Comparison of ENCODE assay signal across 7 mouse cellular contexts in the genomic region with DNA sequence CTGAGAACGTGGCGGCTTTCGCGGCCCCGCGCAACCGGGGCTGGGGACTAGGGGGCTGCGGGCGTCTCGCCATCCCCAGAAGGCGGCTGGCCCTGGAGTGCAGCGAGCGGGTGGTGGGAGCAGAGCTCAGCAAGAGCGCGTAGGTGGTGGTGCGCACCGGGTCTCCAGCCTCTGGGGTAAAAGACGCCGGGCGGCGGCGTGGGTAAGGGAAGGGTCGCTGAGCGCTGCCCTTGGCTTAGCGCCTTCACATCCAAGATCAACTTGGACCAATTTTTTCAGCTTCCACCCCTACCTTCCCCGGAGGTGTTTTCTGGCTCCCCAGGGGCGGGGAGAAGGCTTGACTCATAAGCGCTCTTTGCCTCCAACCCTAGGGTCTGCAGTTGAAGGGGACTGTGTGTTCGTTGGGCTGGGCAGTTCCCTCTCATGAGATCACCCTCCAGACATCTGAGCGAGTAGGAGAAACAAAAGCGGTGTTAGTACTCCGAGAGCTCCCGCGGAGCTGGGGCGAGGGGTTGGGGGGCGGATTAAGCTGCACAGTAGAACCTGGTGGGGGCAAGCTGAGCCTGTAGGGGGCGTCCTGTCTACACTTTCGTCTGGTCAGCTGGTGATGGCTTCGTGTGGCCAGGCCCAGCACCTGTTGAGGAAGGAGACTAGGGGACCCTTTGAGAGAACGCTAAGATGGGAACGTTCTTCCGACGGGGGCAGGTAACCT. TPM values are rescaled to one million over a fixed set of nuclear protein-coding genes. Genes with fewer than 3 reads are reported as not detected.
A peak's percentile ranks its signal among the peaks of the same experiment; 100 is the strongest.
DNase-seq lines count a peak whose midpoint lies in the region; ATAC-seq and TF ChIP-seq lines count a peak whose summit lies in the region.

No protein-coding gene starts in this region.

- H3K27me3 ChIP-seq in E14TG2a.4 (ENCODE audit: insufficient read depth, low read length): peaks cover 93% of the 10 kb centered on the region
- H3K27me3 ChIP-seq in embryonic facial prominence, embryonic 13.5 days: peaks cover 67% of the 10 kb centered on the region
- peaks cover 5% of the 10 kb centered on the region for H3K27me3 ChIP-seq in midbrain, embryonic 16.5 days (ENCODE audit: control insufficient read depth, insufficient read depth, low read depth, low read length)

- H3K27ac ChIP-seq in embryonic facial prominence, embryonic 13.5 days: peak overlapping the region; percentile 60; the same call in 1 of the 2 replicates
- peak overlapping the region; percentile 92 for H3K27ac ChIP-seq in midbrain, embryonic 16.5 days (ENCODE audit: low read length)

- H3K4me2 ChIP-seq in embryonic facial prominence, embryonic 13.5 days: peak overlapping the region; percentile 98
- H3K4me2 ChIP-seq in midbrain, embryonic 16.5 days (ENCODE audit: low read length): peak overlapping the region; percentile 74

- peak overlapping the region; percentile 79 for H3K9ac ChIP-seq in embryonic facial prominence, embryonic 13.5 days
- H3K9ac ChIP-seq in midbrain, embryonic 16.5 days (ENCODE audit: low read depth, low read length): peak overlapping the region; percentile 80

- ATAC-seq in embryonic facial prominence, embryonic 13.5 days (ENCODE audit: insufficient number of reproducible peaks, insufficient read depth, low FRiP score, low TSS enrichment, low read depth): no peak
- peak; percentile 33 for ATAC-seq in midbrain, embryonic 16.5 days

- peaks cover 34% of the 10 kb centered on the region for H3K4me1 ChIP-seq in E14TG2a.4 (replicated peaks; ENCODE audit: low read depth, low read length)
- H3K4me1 ChIP-seq in embryonic facial prominence, embryonic 13.5 days: peaks cover 14% of the 10 kb centered on the region
- peaks cover 20% of the 10 kb centered on the region for H3K4me1 ChIP-seq in midbrain, embryonic 16.5 days (ENCODE audit: control insufficient read depth, insufficient read depth, low read length)

- no peaks in the 10 kb centered on the region for H3K36me3 ChIP-seq in E14TG2a.4 (ENCODE audit: insufficient read depth, low read length)
- no peaks in the 10 kb centered on the region for H3K36me3 ChIP-seq in embryonic facial prominence, embryonic 13.5 days
- H3K36me3 ChIP-seq in midbrain, embryonic 16.5 days (ENCODE audit: control insufficient read depth, insufficient read depth, low read length): no peaks in the 10 kb centered on the region

- WGBS in embryonic facial prominence, embryonic 13.5 days: 1% methylated on average over 43 of the region's 43 CpGs
- under 1% methylated on average over 43 of the region's 43 CpGs for WGBS in midbrain, embryonic 16.5 days

- DNase-seq in Muller cell, postnatal 12 days (ENCODE audit: inconsistent ontology term): peak; percentile 40
- peak; percentile 28 to 41 for DNase-seq in heart, postnatal 36 days
- DNase-seq in left cerebral cortex, postnatal 36 days (ENCODE audit: low spot score in 2 of 2): peak; percentile 52 to 61
- no peak for DNase-seq in spleen, adult 18-20 months

- H3K4me3 ChIP-seq in E14TG2a.4 (replicated peaks; ENCODE audit: low read length): peak overlapping the region; percentile 90
- peak overlapping the region; percentile 78 for H3K4me3 ChIP-seq in embryonic facial prominence, embryonic 13.5 days
- H3K4me3 ChIP-seq in midbrain, embryonic 16.5 days (ENCODE audit: low read depth, low read length): peak overlapping the region; percentile 83

- peak; percentile 33 for TF ChIP-seq CTCF in E14TG2a.4 (conservative IDR thresholded peaks at IDR 0.05; ENCODE audit: low read length)

- no peaks in the 10 kb centered on the region for H3K9me3 ChIP-seq in E14TG2a.4 (ENCODE audit: low read length)
- H3K9me3 ChIP-seq in embryonic facial prominence, embryonic 13.5 days: no peaks in the 10 kb centered on the region
- H3K9me3 ChIP-seq in midbrain, embryonic 16.5 days (replicated peaks; ENCODE audit: control insufficient read depth, low read length, poor library complexity, severe bottlenecking): no peaks in the 10 kb centered on the region

- intact Hi-C loops in heart, postnatal 36 days (cut with DNase I): loop anchor here (2.0 kb wide), 1 partner anchor 57 kb away; no protein-coding TSS in a partner anchor
- intact Hi-C loops in left cerebral cortex, postnatal 36 days (cut with DNase I): loop anchor here (2.0 kb wide), 1 partner anchor 57 kb away; no protein-coding TSS in a partner anchor

RNA-seq across cellular contexts. Expression of a gene that starts 1.7 kb away (rescaled TPM):
- 12.2 and 13.4 TPM in 2 replicates for polyA plus RNA-seq in embryonic facial prominence, embryonic 13.5 days (2015; fragmentation: Nextera tagmentation; extraction: Ambion mirVana)
- total RNA-seq in heart, postnatal 36 days (2021): 1 to 10 TPM; 2.7 to 3.7 TPM
- 10 to 100 TPM; 85.7 to 87.4 TPM for total RNA-seq in left cerebral cortex, postnatal 36 days (2021)
- polyA plus RNA-seq in midbrain, embryonic 16.5 days (2015; fragmentation: Nextera tagmentation; extraction: Ambion mirVana): 41.8 and 43.3 TPM in 2 replicates

RNA-seq across cellular contexts. Expression of a gene that starts 56.9 kb away (rescaled TPM):
- 28.1 and 30.5 TPM in 2 replicates for polyA plus RNA-seq in embryonic facial prominence, embryonic 13.5 days (2015; fragmentation: Nextera tagmentation; extraction: Ambion mirVana)
- total RNA-seq in heart, postnatal 36 days (2021): 10 to 100 TPM; 12.8 to 14.4 TPM
- 100 to 1,000 TPM in 1 of 2 experiments, 10 to 100 TPM in 1; 93.9 to 147 TPM for total RNA-seq in left cerebral cortex, postnatal 36 days (2021)
- polyA plus RNA-seq in midbrain, embryonic 16.5 days (2015; fragmentation: Nextera tagmentation; extraction: Ambion mirVana): 66.4 and 66.9 TPM in 2 replicates

Comparison
In these comparisons a context has a peak if more than half of its experiments do, and no peak if none do; other contexts are left out.
1. DNase-seq: peak in Muller cell, postnatal 12 days (single experiment), heart, postnatal 36 days (2 of 2) and left cerebral cortex, postnatal 36 days (2 of 2); none in spleen, adult 18-20 months (0 of 2).
2. RNA of a gene that starts 1.7 kb away (total RNA-seq): 85.7 to 87.4 TPM in left cerebral cortex, postnatal 36 days; 2.7 to 3.7 TPM in heart, postnatal 36 days; every median in the first group is over 10 times any median in the second.
3. RNA of a gene that starts 56.9 kb away (total RNA-seq): 93.9 to 147 TPM in left cerebral cortex, postnatal 36 days; 12.8 to 14.4 TPM in heart, postnatal 36 days; every median in the first group is over 4 times any median in the second.
4. Peak in every context shown above with its lines, with median percentiles within 50 percentile points of each other: H3K4me3 ChIP-seq.